ENCODE assay signal across 8 mouse cellular contexts in the genomic region with DNA sequence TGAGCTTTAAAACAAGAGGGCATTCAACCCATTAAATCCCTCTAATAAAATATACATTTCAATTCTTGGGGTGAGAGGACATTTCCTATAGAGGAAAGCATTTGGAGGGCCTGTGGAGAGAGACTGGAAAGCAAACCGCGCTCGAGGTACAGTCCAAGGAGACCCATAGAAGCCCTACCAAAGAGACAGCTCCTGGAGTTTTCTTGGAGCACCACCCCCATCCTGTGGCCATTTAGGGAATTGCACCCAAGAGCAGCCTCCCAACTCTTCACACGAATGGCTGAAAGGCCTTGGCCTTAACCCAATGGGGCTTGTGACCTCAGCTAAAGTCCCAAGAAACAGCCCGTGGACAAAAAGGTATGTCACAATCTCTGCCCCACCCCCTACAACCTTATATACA. TPM values are rescaled to one million over a fixed set of nuclear protein-coding genes. Genes with fewer than 3 reads are reported as not detected.
DNase-seq lines count a peak whose midpoint lies in the region; ATAC-seq lines count a peak whose summit lies in the region.

No protein-coding gene starts in this region.

- H3K9me3 ChIP-seq in hindbrain, embryonic 11.5 days (ENCODE audit: control insufficient read depth, low read length) = no peaks in the 10 kb centered on the region

- H3K4me2 ChIP-seq in hindbrain, embryonic 11.5 days (replicated peaks; ENCODE audit: low read depth, low read length) = no peak overlapping the region

- ATAC-seq in frontal cortex, adult (ENCODE audit: low TSS enrichment) = peak; percentile 88
- peak; percentile 73 for ATAC-seq in hindbrain, embryonic 11.5 days (ENCODE audit: low FRiP score)

- H3K27ac ChIP-seq in hindbrain, embryonic 11.5 days (ENCODE audit: low read depth, low read length) = no peak overlapping the region

- H3K4me3 ChIP-seq in hindbrain, embryonic 11.5 days (ENCODE audit: low read depth, low read length) = no peak overlapping the region

- no peaks in the 10 kb centered on the region; the same call in 1 of the 2 replicates for H3K27me3 ChIP-seq in hindbrain, embryonic 11.5 days (ENCODE audit: control insufficient read depth, insufficient read depth, low read length)

- WGBS in hindbrain, embryonic 11.5 days = 2% methylated on average over 5 of the region's 5 CpGs

- no peaks in the 10 kb centered on the region for H3K4me1 ChIP-seq in hindbrain, embryonic 11.5 days (replicated peaks; ENCODE audit: control insufficient read depth, insufficient read depth, low read length)

- DNase-seq in Muller cell, postnatal 12 days (ENCODE audit: inconsistent ontology term) = peak; percentile 84
- DNase-seq in cerebellum, adult 8-10 months = peak; percentile 92
- DNase-seq in hindbrain, embryonic 11.5 days (ENCODE audit: low spot score) = peak; percentile 94
- peak; percentile 92 for DNase-seq in layer of hippocampus, adult 9-10 months (ENCODE audit: low spot score)
- DNase-seq in lung, postnatal 10 days = peak; percentile 93
- peak; percentile 60 for DNase-seq in retina, adult 2 months (ENCODE audit: low read depth, low spot score)
- DNase-seq in thymus, postnatal 14 days = peak; percentile 84

- H3K36me3 ChIP-seq in hindbrain, embryonic 11.5 days (ENCODE audit: control insufficient read depth, insufficient read depth, low read length) = no peaks in the 10 kb centered on the region

- no peak overlapping the region for H3K9ac ChIP-seq in hindbrain, embryonic 11.5 days (ENCODE audit: low read depth, low read length)

RNA-seq across cellular contexts. Expression of gene Ttc24, which starts 6.3 kb away (rescaled TPM):
- polyA plus RNA-seq in hindbrain, embryonic 11.5 days (2014; fragmentation: Nextera tagmentation; extraction: Ambion mirVana) = not detected in 2 replicates

RNA-seq across cellular contexts. Expression of gene Iqgap3, which starts 10.0 kb away (rescaled TPM):
- polyA plus RNA-seq in hindbrain, embryonic 11.5 days (2014; fragmentation: Nextera tagmentation; extraction: Ambion mirVana) = 10.5 and 13.5 TPM in 2 replicates

RNA-seq across cellular contexts. Expression of gene Naxe, which starts 13.5 kb away (rescaled TPM):
- polyA plus RNA-seq in hindbrain, embryonic 11.5 days (2014; fragmentation: Nextera tagmentation; extraction: Ambion mirVana) = 133 and 138 TPM in 2 replicates

RNA-seq across cellular contexts. Expression of gene Gpatch4, which starts 28.9 kb away (rescaled TPM):
- polyA plus RNA-seq in hindbrain, embryonic 11.5 days (2014; fragmentation: Nextera tagmentation; extraction: Ambion mirVana) = 34.4 and 37.4 TPM in 2 replicates

RNA-seq across cellular contexts. Expression of gene Hapln2, which starts 44.4 kb away (rescaled TPM):
- polyA plus RNA-seq in hindbrain, embryonic 11.5 days (2014; fragmentation: Nextera tagmentation; extraction: Ambion mirVana) = not detected in 2 replicates
